Mouse (Mus musculus): ENCODE data around the gene Cntd1. TPM values are rescaled to one million over a fixed set of nuclear protein-coding genes. Genes with fewer than 3 reads are reported as not detected.
"Not testable (repeated sequence)": the region's sequence is repeated elsewhere in the genome, so short reads cannot be mapped to it uniquely, and the experiment has no call there.

Gene Cntd1
- polyA plus RNA-seq, 1 experiment from 2014 or later, result 1.3 TPM

DNA sequence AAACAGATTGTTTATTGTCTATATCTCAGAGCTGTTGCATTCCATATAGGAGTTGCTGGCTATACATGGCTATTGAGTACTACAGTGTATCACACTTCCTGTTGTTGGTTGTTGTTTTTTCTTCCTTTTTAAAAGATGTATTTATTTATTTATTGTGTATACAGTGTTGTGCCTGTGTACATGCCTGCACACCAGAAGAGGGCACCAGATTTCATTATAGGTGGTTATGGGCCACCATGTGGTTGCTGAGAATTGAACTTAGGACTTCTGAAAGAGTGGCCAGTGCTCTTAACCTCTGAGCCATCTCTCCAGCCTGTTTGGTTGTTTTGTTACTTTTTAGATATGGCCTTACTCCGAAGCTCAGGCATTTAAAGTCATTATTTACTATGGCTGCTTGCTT lies 35.8 kb downstream of the Cntd1 start:
- ATAC-seq (ENCODE audit: low FRiP score), result no peak
- no peak overlapping the region for H3K4me3 ChIP-seq (ENCODE audit: low read depth, low read length)
- no peaks in the 10 kb centered on the region for H3K9me3 ChIP-seq (ENCODE audit: control insufficient read depth, low read length)
- H3K27me3 ChIP-seq (ENCODE audit: control insufficient read depth, insufficient read depth, low read length), result no peaks in the 10 kb centered on the region
- WGBS, result 90% methylated on average over 1 of the region's 1 CpGs
- DNase-seq (ENCODE audit: low spot score), result no peak
- H3K9ac ChIP-seq (ENCODE audit: low read depth, low read length), result no peak overlapping the region
- H3K27ac ChIP-seq (ENCODE audit: low read depth, low read length), result no peak overlapping the region
- no peak overlapping the region for H3K4me2 ChIP-seq (replicated peaks; ENCODE audit: low read depth, low read length)
- H3K36me3 ChIP-seq (ENCODE audit: control insufficient read depth, insufficient read depth, low read length), result no peaks in the 10 kb centered on the region
- H3K4me1 ChIP-seq (replicated peaks; ENCODE audit: control insufficient read depth, insufficient read depth, low read length), result no peaks in the 10 kb centered on the region

DNA sequence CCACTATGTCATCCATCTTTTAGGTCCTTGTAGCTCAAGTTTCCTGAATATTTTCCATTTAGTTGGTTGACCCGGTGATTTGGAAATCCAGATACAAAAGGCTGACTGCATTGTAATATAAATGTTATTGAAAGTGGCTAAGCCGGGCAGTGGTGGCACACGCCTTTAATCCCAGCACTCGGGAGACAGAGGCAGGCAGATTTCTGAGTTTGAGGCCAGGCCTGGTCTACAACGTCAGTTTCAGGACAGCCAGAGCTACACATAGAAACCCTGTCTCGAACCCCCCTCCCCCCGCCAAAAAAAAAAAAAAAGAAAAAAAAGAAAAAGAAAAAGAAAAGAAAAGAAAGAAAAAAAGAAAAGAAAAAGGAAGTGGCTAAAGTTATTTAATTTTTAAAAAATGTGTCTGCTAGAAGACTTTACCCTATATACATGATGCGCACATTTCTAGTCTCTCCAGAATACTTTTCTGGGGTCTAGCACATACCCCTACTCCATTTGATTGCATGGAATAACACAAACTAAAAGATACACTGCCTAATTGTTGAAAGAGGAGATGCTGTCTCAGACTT lies 36.4 kb downstream of the Cntd1 start:
- no peaks in the 10 kb centered on the region for H3K9me3 ChIP-seq (ENCODE audit: control insufficient read depth, low read length)
- no peaks in the 10 kb centered on the region for H3K4me1 ChIP-seq (replicated peaks; ENCODE audit: control insufficient read depth, insufficient read depth, low read length)
- WGBS, result 81% methylated on average over 8 of the region's 8 CpGs
- DNase-seq (ENCODE audit: low spot score) (no peak), ATAC-seq (ENCODE audit: low FRiP score) (no peak)
- peaks cover 2% of the 10 kb centered on the region for H3K36me3 ChIP-seq (ENCODE audit: control insufficient read depth, insufficient read depth, low read length)
- peak overlapping the region; percentile 95 for H3K9ac ChIP-seq (ENCODE audit: low read depth, low read length)
- 0 out of 2 replicates have a peak overlapping the region, but pooled peaks have one; percentile 72 for H3K27ac ChIP-seq (ENCODE audit: low read depth, low read length)
- peak overlapping the region; percentile 78 for H3K4me3 ChIP-seq (ENCODE audit: low read depth, low read length)
- H3K4me2 ChIP-seq (replicated peaks; ENCODE audit: low read depth, low read length), result peak overlapping the region; percentile 91
- no peaks in the 10 kb centered on the region for H3K27me3 ChIP-seq (ENCODE audit: control insufficient read depth, insufficient read depth, low read length)

DNA sequence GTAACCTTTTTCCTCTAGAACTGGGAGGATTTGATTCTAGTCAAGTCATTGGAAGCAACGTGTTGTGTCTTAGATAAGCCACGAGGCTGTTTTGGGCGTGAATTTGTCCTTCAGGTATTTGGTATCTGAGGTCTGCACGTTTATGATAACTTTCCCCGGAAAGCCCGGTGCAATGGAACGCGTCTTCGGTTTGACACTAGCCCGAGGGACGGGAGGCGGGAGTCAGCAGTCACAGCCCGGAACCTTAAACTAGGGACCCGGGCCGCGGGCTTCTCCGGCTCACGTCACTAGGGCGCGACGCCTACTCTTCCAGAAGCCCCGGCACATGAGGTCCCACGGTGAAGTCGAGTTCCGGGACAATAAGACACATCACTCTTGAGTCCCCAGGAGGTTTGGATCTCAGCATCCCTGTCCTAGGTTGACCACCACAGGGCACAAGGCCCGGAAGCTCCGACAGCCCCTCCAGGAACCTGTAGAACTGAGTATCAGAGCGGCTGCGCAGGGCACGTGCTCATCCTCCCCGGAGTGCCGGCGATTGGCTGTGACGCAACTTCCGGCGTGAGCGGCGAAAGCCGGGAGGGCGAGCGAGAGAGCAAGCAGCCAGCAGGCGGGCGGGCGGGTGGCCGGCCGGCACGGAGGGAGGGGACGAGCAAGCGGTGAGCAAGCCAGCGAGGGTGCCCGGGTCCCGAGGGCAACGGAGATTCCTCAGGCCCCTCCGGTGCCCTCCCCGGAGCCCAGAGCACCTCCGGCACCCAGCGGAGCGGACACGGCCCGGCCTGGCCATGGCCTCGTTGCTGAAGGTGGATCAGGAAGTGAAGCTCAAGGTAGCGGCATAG lies 37.1 kb downstream of the Cntd1 start, which contains the start of gene Psme3:
Gene Psme3, plus strand, starts transcription at position 549 of the 836 bp plus-strand sequence.
- ATAC-seq (ENCODE audit: low FRiP score) (peak; percentile 90), DNase-seq (ENCODE audit: low spot score) (peak; percentile 94)
- Histone ChIP-seq H3K4me2 (replicated peaks; ENCODE audit: low read depth, low read length) (peak within 1 kb of the TSS; percentile 91), H3K27ac (ENCODE audit: low read depth, low read length) (peak within 1 kb of the TSS; percentile 72), H3K4me1 (replicated peaks; ENCODE audit: control insufficient read depth, insufficient read depth, low read length) (no peaks in the 10 kb centered on the region), H3K27me3 (ENCODE audit: control insufficient read depth, insufficient read depth, low read length) (no peaks in the 10 kb centered on the region), H3K4me3 (ENCODE audit: low read depth, low read length) (peak within 1 kb of the TSS; percentile 78), H3K9ac (ENCODE audit: low read depth, low read length) (peak within 1 kb of the TSS; percentile 95), H3K36me3 (ENCODE audit: control insufficient read depth, insufficient read depth, low read length) (peaks cover 8% of the 10 kb centered on the region), H3K9me3 (ENCODE audit: control insufficient read depth, low read length) (no peaks in the 10 kb centered on the region)
- WGBS, result under 1% methylated on average over 61 of the region's 62 CpGs

DNA sequence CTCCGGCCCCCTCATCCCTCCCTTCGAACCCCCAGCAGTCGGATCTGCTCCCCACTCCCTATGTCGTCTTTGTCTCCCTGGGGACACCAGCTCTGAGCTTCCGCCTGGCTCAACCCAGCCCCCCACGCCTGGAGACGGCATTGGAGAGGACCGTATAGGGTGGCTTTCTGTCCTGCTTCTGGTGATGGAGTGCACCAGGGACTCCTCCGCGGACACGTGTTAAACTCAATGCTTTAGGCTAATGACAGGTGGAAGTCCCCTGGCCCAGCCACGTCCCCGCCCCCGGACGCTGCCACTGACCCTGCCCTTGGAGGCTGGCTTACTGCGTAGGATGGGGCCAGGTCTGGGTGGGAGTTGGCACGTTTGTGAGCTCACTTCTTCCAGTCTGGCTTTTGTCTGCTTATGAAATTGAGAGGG lies 37.7 kb downstream of the Cntd1 start:
- H3K27ac ChIP-seq (ENCODE audit: low read depth, low read length), result peak overlapping the region; percentile 72; the same call in 1 of the 2 replicates
- H3K4me2 ChIP-seq (replicated peaks; ENCODE audit: low read depth, low read length), result peak overlapping the region; percentile 91
- peaks cover 11% of the 10 kb centered on the region for H3K36me3 ChIP-seq (ENCODE audit: control insufficient read depth, insufficient read depth, low read length)
- H3K9me3 ChIP-seq (ENCODE audit: control insufficient read depth, low read length), result no peaks in the 10 kb centered on the region
- H3K4me3 ChIP-seq (ENCODE audit: low read depth, low read length), result peak overlapping the region; percentile 78
- under 1% methylated on average over 14 of the region's 17 CpGs for WGBS
- ATAC-seq (ENCODE audit: low FRiP score) (peak; percentile 77), DNase-seq (ENCODE audit: low spot score) (no peak)
- H3K27me3 ChIP-seq (ENCODE audit: control insufficient read depth, insufficient read depth, low read length), result no peaks in the 10 kb centered on the region
- no peaks in the 10 kb centered on the region for H3K4me1 ChIP-seq (replicated peaks; ENCODE audit: control insufficient read depth, insufficient read depth, low read length)
- H3K9ac ChIP-seq (ENCODE audit: low read depth, low read length), result peak overlapping the region; percentile 95

DNA sequence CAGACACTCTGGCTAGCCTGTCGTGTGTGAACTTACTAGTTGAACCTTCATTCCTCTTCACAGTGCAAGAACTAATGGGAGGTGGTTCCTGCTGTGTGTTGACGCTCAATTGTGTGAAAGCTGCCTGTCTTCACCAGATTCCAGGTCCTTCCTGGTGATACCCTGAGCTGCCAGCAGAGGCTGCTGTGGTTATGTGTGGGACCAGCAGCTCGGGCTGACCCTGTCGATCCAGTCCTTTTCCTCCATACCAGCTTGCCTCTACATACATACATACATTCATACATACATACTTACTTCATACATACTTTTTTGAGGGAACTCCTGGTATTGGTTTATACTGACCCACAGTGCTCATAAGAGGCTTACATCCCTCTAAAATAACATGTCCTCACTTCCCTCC lies 44.8 kb downstream of the Cntd1 start:
- H3K4me1 ChIP-seq (replicated peaks; ENCODE audit: control insufficient read depth, insufficient read depth, low read length), result no peaks in the 10 kb centered on the region
- H3K4me2 ChIP-seq (replicated peaks; ENCODE audit: low read depth, low read length), result no peak overlapping the region
- no peak overlapping the region for H3K4me3 ChIP-seq (ENCODE audit: low read depth, low read length)
- H3K36me3 ChIP-seq (ENCODE audit: control insufficient read depth, insufficient read depth, low read length), result peaks cover 16% of the 10 kb centered on the region
- no peaks in the 10 kb centered on the region for H3K9me3 ChIP-seq (ENCODE audit: control insufficient read depth, low read length)
- H3K27me3 ChIP-seq (ENCODE audit: control insufficient read depth, insufficient read depth, low read length), result no peaks in the 10 kb centered on the region
- 25% methylated on average over 4 of the region's 4 CpGs for WGBS
- DNase-seq (ENCODE audit: low spot score), result peak; percentile 79
- ATAC-seq (ENCODE audit: low FRiP score), result no peak
- no peak overlapping the region for H3K27ac ChIP-seq (ENCODE audit: low read depth, low read length)
- H3K9ac ChIP-seq (ENCODE audit: low read depth, low read length), result no peak overlapping the region

DNA sequence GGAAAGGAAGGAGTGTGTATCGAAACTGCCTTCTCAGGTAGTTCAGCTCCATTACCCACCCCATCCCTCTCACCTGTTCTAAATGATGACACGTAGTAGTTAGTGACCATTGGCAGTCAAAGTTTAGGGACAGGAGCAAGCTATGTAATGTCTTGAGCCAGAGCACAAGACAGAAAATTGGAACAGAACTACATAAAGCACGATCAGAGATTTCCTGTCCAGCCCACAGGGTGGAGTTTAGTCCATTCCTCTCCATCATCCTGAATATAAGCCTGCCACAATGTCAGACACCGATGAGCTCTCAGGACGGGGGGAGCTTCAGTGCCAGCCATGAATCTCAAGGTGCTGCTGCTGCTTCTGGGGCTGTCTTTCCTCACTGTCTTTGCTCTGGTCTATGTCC lies 46.0 kb downstream of the Cntd1 start, which contains the start of gene Aoc2:
Gene Aoc2, plus strand, starts transcription at position 301 of the 400 bp plus-strand sequence.
- DNase-seq (ENCODE audit: low spot score) (no peak), ATAC-seq (ENCODE audit: low FRiP score) (no peak)
- Histone ChIP-seq H3K36me3 (ENCODE audit: control insufficient read depth, insufficient read depth, low read length) (peaks cover 16% of the 10 kb centered on the region), H3K9me3 (ENCODE audit: control insufficient read depth, low read length) (no peaks in the 10 kb centered on the region), H3K27ac (ENCODE audit: low read depth, low read length) (no peak within 1 kb of the TSS), H3K9ac (ENCODE audit: low read depth, low read length) (no peak within 1 kb of the TSS), H3K4me3 (ENCODE audit: low read depth, low read length) (no peak within 1 kb of the TSS), H3K27me3 (ENCODE audit: control insufficient read depth, insufficient read depth, low read length) (no peaks in the 10 kb centered on the region), H3K4me2 (replicated peaks; ENCODE audit: low read depth, low read length) (no peak within 1 kb of the TSS), H3K4me1 (replicated peaks; ENCODE audit: control insufficient read depth, insufficient read depth, low read length) (no peaks in the 10 kb centered on the region)
- WGBS, result 95% methylated on average over 5 of the region's 5 CpGs

DNA sequence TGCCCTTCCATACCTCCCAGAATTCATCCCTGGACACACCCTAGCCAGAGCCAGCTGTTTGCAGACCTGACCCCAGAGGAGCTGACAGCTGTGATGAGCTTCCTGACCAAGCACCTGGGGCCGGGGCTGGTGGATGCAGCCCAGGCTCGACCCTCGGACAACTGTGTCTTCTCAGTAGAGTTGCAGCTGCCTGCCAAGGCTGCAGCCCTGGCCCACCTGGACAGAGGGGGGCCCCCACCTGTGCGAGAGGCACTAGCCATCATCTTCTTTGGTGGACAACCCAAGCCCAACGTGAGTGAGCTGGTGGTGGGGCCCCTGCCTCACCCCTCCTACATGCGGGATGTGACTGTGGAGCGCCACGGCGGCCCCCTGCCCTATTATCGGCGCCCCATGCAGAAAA lies 46.4 kb downstream of the Cntd1 start:
- not testable (repeated sequence) for H3K9ac ChIP-seq (ENCODE audit: low read depth, low read length); H3K4me1 ChIP-seq (replicated peaks; ENCODE audit: control insufficient read depth, insufficient read depth, low read length); DNase-seq (ENCODE audit: low spot score); H3K27ac ChIP-seq (ENCODE audit: low read depth, low read length); H3K4me3 ChIP-seq (ENCODE audit: low read depth, low read length); H3K4me2 ChIP-seq (replicated peaks; ENCODE audit: low read depth, low read length); ATAC-seq (ENCODE audit: low FRiP score); H3K27me3 ChIP-seq (ENCODE audit: control insufficient read depth, insufficient read depth, low read length); H3K9me3 ChIP-seq (ENCODE audit: control insufficient read depth, low read length)
- H3K36me3 ChIP-seq (ENCODE audit: control insufficient read depth, insufficient read depth, low read length), result peaks cover 14% of the 10 kb centered on the region
- 94% methylated on average over 11 of the region's 11 CpGs for WGBS

DNA sequence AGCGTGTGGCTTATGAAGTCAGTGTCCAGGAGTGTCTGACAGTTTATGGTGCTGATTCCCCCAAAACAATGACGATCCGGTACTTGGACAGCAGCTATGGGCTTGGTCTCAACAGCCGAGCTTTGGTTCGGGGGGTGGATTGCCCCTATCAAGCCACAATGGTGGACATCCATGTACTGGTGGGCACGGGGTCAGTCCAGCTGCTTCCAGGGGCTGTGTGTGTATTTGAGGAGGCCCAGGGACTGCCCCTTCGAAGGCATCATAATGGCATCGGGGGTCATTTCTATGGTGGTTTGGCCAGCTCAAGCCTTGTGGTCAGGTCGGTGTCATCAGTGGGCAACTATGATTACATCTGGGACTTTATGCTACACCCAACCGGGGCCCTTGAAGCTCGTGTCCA lies 47.3 kb downstream of the Cntd1 start:
- Histone ChIP-seq H3K27ac (ENCODE audit: low read depth, low read length) (no peak overlapping the region), H3K9me3 (ENCODE audit: control insufficient read depth, low read length) (no peaks in the 10 kb centered on the region), H3K36me3 (ENCODE audit: control insufficient read depth, insufficient read depth, low read length) (peaks cover 6% of the 10 kb centered on the region; the same call in 1 of the 2 replicates), H3K27me3 (ENCODE audit: control insufficient read depth, insufficient read depth, low read length) (no peaks in the 10 kb centered on the region), H3K4me2 (replicated peaks; ENCODE audit: low read depth, low read length) (no peak overlapping the region), H3K9ac (ENCODE audit: low read depth, low read length) (no peak overlapping the region), H3K4me3 (ENCODE audit: low read depth, low read length) (no peak overlapping the region), H3K4me1 (replicated peaks; ENCODE audit: control insufficient read depth, insufficient read depth, low read length) (no peaks in the 10 kb centered on the region)
- 86% methylated on average over 11 of the region's 11 CpGs for WGBS
- ATAC-seq (ENCODE audit: low FRiP score) (no peak), DNase-seq (ENCODE audit: low spot score) (no peak)
